ENCODE assay signal across 8 mouse cellular contexts in the genomic region with DNA sequence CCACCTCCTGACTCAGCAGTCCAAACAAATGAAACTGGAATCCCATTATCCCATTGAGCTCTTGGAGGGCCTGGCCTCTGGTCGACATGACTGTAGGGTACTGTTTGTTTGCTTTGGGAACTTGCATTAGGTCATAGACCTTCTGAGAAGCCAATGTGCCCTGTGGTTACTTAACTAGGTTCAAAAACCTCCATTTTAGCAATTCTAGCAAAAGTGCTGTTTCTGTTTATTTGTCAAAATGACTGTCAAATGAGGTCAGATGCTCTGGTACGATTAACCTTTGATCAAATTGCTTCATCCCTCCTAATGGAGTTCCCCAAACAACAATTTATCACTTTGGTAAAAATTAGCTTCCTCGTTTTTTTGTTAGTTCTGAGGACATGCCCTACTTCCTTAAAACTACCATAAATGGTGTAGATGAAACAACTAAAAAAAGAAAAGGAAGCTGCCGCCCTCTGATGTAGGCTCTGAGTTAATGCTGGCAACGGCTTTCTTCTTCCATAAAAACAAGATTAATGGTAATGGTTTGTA. TPM values are rescaled to one million over a fixed set of nuclear protein-coding genes. Genes with fewer than 3 reads are reported as not detected.
DNase-seq lines count a peak whose midpoint lies in the region; ATAC-seq and TF ChIP-seq lines count a peak whose summit lies in the region.

No protein-coding gene starts in this region.

- H3K27ac ChIP-seq in layer of hippocampus, adult 2 months, result peak overlapping the region; percentile 77
- H3K27ac ChIP-seq in cortical plate, adult 2 months (ENCODE audit: insufficient read depth, low read length), result peak overlapping the region; percentile 48
- H3K27ac ChIP-seq in limb, embryonic 12.5 days, result 0 out of 2 replicates have a peak overlapping the region, but pooled peaks have one; percentile 29
- H3K27ac ChIP-seq in midbrain, embryonic 11.5 days (ENCODE audit: low read depth, low read length), result no peak overlapping the region

- no peak overlapping the region for H3K9ac ChIP-seq in limb, embryonic 12.5 days (replicated peaks)
- no peak overlapping the region for H3K9ac ChIP-seq in midbrain, embryonic 11.5 days (ENCODE audit: low read length)

- TF ChIP-seq CTCF in layer of hippocampus, adult 2 months (conservative IDR thresholded peaks at IDR 0.05), result peak; percentile 29
- TF ChIP-seq CTCF in cortical plate, adult 2 months (IDR thresholded peaks at IDR 0.05; ENCODE audit: extremely low read depth, insufficient read depth, low read length), result no peak

- 38% methylated on average over 5 of the region's 5 CpGs for WGBS in limb, embryonic 12.5 days
- WGBS in midbrain, embryonic 11.5 days, result 59% methylated on average over 5 of the region's 5 CpGs

- H3K27me3 ChIP-seq in limb, embryonic 12.5 days, result no peaks in the 10 kb centered on the region
- no peaks in the 10 kb centered on the region for H3K27me3 ChIP-seq in splenic B cell, adult 2 months (ENCODE audit: control insufficient read depth, insufficient read depth, low read length, poor library complexity, severe bottlenecking)
- no peaks in the 10 kb centered on the region for H3K27me3 ChIP-seq in midbrain, embryonic 11.5 days (ENCODE audit: control insufficient read depth, insufficient read depth, low read length)

- no peak overlapping the region for H3K4me2 ChIP-seq in limb, embryonic 12.5 days
- no peak overlapping the region for H3K4me2 ChIP-seq in midbrain, embryonic 11.5 days

- no peak for DNase-seq in layer of hippocampus, adult 2 months (ENCODE audit: low spot score in 2 of 2)
- no peak for DNase-seq in layer of hippocampus, adult 11-12 months (ENCODE audit: low spot score)
- DNase-seq in splenic B cell, adult 2 months (ENCODE audit: low read depth, low spot score), result peak; percentile 68
- DNase-seq in urinary bladder, adult 2 months (ENCODE audit: low spot score), result no peak
- no peak for DNase-seq in midbrain, embryonic 11.5 days (ENCODE audit: low spot score, missing footprints)
- DNase-seq in ovary, postnatal 14 days (ENCODE audit: low spot score), result no peak

- TF ChIP-seq POLR2A in cortical plate, adult 2 months (IDR thresholded peaks at IDR 0.05; ENCODE audit: extremely low read depth, insufficient read depth, low read length), result no peak

- H3K4me3 ChIP-seq in layer of hippocampus, adult 2 months, result no peak overlapping the region
- no peak overlapping the region for H3K4me3 ChIP-seq in cortical plate, adult 2 months (ENCODE audit: insufficient read depth, low read length)
- no peak overlapping the region for H3K4me3 ChIP-seq in limb, embryonic 12.5 days (replicated peaks)
- no peak overlapping the region for H3K4me3 ChIP-seq in midbrain, embryonic 11.5 days (ENCODE audit: low read depth, low read length)

- no peaks in the 10 kb centered on the region for H3K9me3 ChIP-seq in limb, embryonic 12.5 days
- H3K9me3 ChIP-seq in midbrain, embryonic 11.5 days (ENCODE audit: control insufficient read depth, low read length), result no peaks in the 10 kb centered on the region

- peaks cover 7% of the 10 kb centered on the region for H3K4me1 ChIP-seq in cortical plate, adult 2 months (ENCODE audit: control insufficient read depth, insufficient read depth, low read length)
- H3K4me1 ChIP-seq in limb, embryonic 12.5 days (replicated peaks), result peaks cover 28% of the 10 kb centered on the region
- peaks cover 16% of the 10 kb centered on the region for H3K4me1 ChIP-seq in midbrain, embryonic 11.5 days (ENCODE audit: control insufficient read depth, insufficient read depth, low read length)

- peaks cover 4% of the 10 kb centered on the region; the same call in 1 of the 2 replicates for H3K36me3 ChIP-seq in limb, embryonic 12.5 days
- no peaks in the 10 kb centered on the region; the same call in none of the 2 replicates for H3K36me3 ChIP-seq in splenic B cell, adult 2 months (ENCODE audit: control insufficient read depth, insufficient read depth, low read length, poor library complexity, severe bottlenecking)
- H3K36me3 ChIP-seq in midbrain, embryonic 11.5 days (ENCODE audit: control insufficient read depth, insufficient read depth, low read length), result no peaks in the 10 kb centered on the region

- ATAC-seq in limb, embryonic 12.5 days (ENCODE audit: insufficient number of reproducible peaks, insufficient read depth, low FRiP score, low TSS enrichment, low read depth), result no peak
- ATAC-seq in midbrain, embryonic 11.5 days (ENCODE audit: low FRiP score), result no peak

RNA-seq across cellular contexts. Expression of a gene that starts 3.7 kb away (rescaled TPM):
- 10 to 100 TPM; 62.2 to 64.1 TPM for total RNA-seq in layer of hippocampus, adult 2 months (2021)
- polyA plus RNA-seq in cortical plate, adult 2 months (2012; rRNA removed), result 258 and 294 TPM in 2 replicates
- 797 and 821 TPM in 2 replicates for polyA plus RNA-seq in limb, embryonic 12.5 days (2016; fragmentation: Nextera tagmentation; extraction: Ambion mirVana)
- polyA plus RNA-seq in urinary bladder, adult 2 months (2012; rRNA removed), result 703 and 735 TPM in 2 replicates
- polyA plus RNA-seq in midbrain, embryonic 11.5 days (2014; fragmentation: Nextera tagmentation; extraction: Ambion mirVana), result 796 and 834 TPM in 2 replicates

RNA-seq across cellular contexts. Expression of a gene that starts 5.3 kb away (rescaled TPM):
- 100 to 1,000 TPM; 106 to 112 TPM for total RNA-seq in layer of hippocampus, adult 2 months (2021)
- polyA plus RNA-seq in cortical plate, adult 2 months (2012; rRNA removed), result 114 and 116 TPM in 2 replicates
- 117 and 118 TPM in 2 replicates for polyA plus RNA-seq in limb, embryonic 12.5 days (2016; fragmentation: Nextera tagmentation; extraction: Ambion mirVana)
- 64.1 and 77.6 TPM in 2 replicates for polyA plus RNA-seq in urinary bladder, adult 2 months (2012; rRNA removed)
- 130 and 140 TPM in 2 replicates for polyA plus RNA-seq in midbrain, embryonic 11.5 days (2014; fragmentation: Nextera tagmentation; extraction: Ambion mirVana)

RNA-seq across cellular contexts. Expression of a gene that starts 36.4 kb away (rescaled TPM):
- 10 to 100 TPM; 35.4 to 36.0 TPM for total RNA-seq in layer of hippocampus, adult 2 months (2021)
- 53.0 and 55.6 TPM in 2 replicates for polyA plus RNA-seq in cortical plate, adult 2 months (2012; rRNA removed)
- 21.2 and 22.6 TPM in 2 replicates for polyA plus RNA-seq in limb, embryonic 12.5 days (2016; fragmentation: Nextera tagmentation; extraction: Ambion mirVana)
- 80.0 and 107 TPM in 2 replicates for polyA plus RNA-seq in urinary bladder, adult 2 months (2012; rRNA removed)
- polyA plus RNA-seq in midbrain, embryonic 11.5 days (2014; fragmentation: Nextera tagmentation; extraction: Ambion mirVana), result 30.8 and 34.6 TPM in 2 replicates

RNA-seq across cellular contexts. Expression of a gene that starts 36.4 kb away (rescaled TPM):
- total RNA-seq in layer of hippocampus, adult 2 months (2021), result 100 to 1,000 TPM; 155 to 163 TPM
- 167 and 176 TPM in 2 replicates for polyA plus RNA-seq in cortical plate, adult 2 months (2012; rRNA removed)
- 324 and 387 TPM in 2 replicates for polyA plus RNA-seq in limb, embryonic 12.5 days (2016; fragmentation: Nextera tagmentation; extraction: Ambion mirVana)
- 304 and 339 TPM in 2 replicates for polyA plus RNA-seq in urinary bladder, adult 2 months (2012; rRNA removed)
- polyA plus RNA-seq in midbrain, embryonic 11.5 days (2014; fragmentation: Nextera tagmentation; extraction: Ambion mirVana), result 278 and 298 TPM in 2 replicates

RNA-seq across cellular contexts. Expression of a gene that starts 45.7 kb away (rescaled TPM):
- total RNA-seq in layer of hippocampus, adult 2 months (2021), result 10 to 100 TPM; 32.9 to 34.4 TPM
- 54.1 and 55.0 TPM in 2 replicates for polyA plus RNA-seq in cortical plate, adult 2 months (2012; rRNA removed)
- 13.3 and 17.0 TPM in 2 replicates for polyA plus RNA-seq in limb, embryonic 12.5 days (2016; fragmentation: Nextera tagmentation; extraction: Ambion mirVana)
- polyA plus RNA-seq in urinary bladder, adult 2 months (2012; rRNA removed), result 34.0 and 35.5 TPM in 2 replicates
- polyA plus RNA-seq in midbrain, embryonic 11.5 days (2014; fragmentation: Nextera tagmentation; extraction: Ambion mirVana), result 24.2 and 27.1 TPM in 2 replicates
